Mouse (Mus musculus): ENCODE measurements around the gene Nelfb. TPM values are rescaled to one million over a fixed set of nuclear protein-coding genes. Genes with fewer than 3 reads are reported as not detected.
A peak's percentile ranks its signal among the peaks of the same experiment; 100 is the strongest.

The Nelfb gene
- polyA plus RNA-seq, 1 experiment from 2014 or later, result 74.4 TPM

DNA sequence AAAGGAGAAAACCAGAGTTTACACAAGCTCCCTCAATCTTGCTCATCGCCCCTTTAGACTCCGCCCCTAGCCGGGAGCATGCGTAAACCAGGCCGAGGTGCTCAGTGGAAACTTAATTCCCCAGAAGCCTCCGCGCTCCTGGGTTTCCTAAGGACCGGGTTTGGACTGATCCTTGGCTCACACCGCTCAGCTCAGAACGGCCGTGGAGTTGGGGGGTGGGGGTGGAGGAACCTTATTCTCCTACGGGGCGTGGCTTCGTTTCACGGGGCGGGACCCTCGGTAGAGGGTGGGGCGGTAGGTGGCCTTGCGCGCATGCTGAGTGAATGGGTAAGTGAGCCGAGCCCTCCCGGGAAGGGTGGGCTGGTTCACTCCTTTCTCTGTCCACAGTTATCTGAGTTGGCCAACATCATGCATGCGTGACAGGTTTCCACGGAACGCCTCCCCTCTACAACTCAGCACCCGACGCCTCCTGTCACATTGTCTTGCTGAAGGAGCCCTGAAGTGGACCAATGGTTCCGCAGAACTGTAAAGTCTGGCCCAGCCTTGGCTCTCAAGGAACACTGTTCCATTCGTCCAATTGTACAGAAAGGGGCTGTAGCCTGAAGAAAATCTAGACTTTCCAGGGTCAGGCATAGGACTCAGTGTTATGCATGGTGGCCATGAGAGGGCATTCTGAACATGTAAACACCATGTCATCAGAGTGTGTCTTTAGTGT is 29.6 kb upstream of the Nelfb start:
- H3K4me3 ChIP-seq, result peak overlapping the region; percentile 60
- WGBS, result 1% methylated on average over 29 of the region's 29 CpGs
- H3K9ac ChIP-seq, result peak overlapping the region; percentile 15; the same call in 1 of the 2 replicates
- H3K27ac ChIP-seq (ENCODE audit: poor library complexity, severe bottlenecking), result no peak overlapping the region
- peaks cover 46% of the 10 kb centered on the region for H3K27me3 ChIP-seq (replicated peaks)
- ATAC-seq (ENCODE audit: insufficient number of reproducible peaks, low FRiP score), result peak; percentile 66
- H3K9me3 ChIP-seq (replicated peaks), result no peaks in the 10 kb centered on the region
- 0 out of 2 replicates have a peak, but pooled peaks cover 7% of the 10 kb centered on the region for H3K36me3 ChIP-seq
- H3K4me1 ChIP-seq (replicated peaks), result peaks cover 25% of the 10 kb centered on the region
- peak overlapping the region; percentile 95 for H3K4me2 ChIP-seq

DNA sequence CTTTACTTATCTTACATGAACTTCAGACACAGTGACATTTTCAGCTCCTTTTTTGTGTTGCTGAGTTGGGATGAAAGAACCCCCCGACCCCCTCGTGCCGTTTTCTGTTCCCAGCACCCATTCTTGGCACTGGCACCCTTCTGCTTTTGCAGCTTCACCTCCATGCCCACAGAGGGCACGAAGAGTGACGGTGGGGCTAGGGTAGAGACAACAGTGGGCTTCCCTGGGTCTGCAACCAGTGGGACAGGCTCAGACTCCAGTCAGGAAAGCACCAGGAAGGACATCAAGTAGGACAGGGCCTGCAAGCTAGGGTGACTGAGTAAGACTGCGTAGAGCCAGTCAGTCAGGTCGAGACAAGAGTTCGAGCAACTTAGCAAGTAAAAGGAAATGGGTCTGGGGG is 29.0 kb upstream of the Nelfb start:
- peaks cover 25% of the 10 kb centered on the region for H3K4me1 ChIP-seq (replicated peaks)
- ATAC-seq (ENCODE audit: insufficient number of reproducible peaks, low FRiP score), result no peak
- WGBS, result 54% methylated on average over 8 of the region's 8 CpGs
- peak overlapping the region; percentile 60 for H3K4me3 ChIP-seq
- H3K4me2 ChIP-seq, result peak overlapping the region; percentile 95
- H3K27ac ChIP-seq (ENCODE audit: poor library complexity, severe bottlenecking), result no peak overlapping the region
- H3K36me3 ChIP-seq, result 0 out of 2 replicates have a peak, but pooled peaks cover 2% of the 10 kb centered on the region
- peaks cover 50% of the 10 kb centered on the region for H3K27me3 ChIP-seq (replicated peaks)
- H3K9ac ChIP-seq, result peak overlapping the region; percentile 15; the same call in 1 of the 2 replicates
- no peaks in the 10 kb centered on the region for H3K9me3 ChIP-seq (replicated peaks)

DNA sequence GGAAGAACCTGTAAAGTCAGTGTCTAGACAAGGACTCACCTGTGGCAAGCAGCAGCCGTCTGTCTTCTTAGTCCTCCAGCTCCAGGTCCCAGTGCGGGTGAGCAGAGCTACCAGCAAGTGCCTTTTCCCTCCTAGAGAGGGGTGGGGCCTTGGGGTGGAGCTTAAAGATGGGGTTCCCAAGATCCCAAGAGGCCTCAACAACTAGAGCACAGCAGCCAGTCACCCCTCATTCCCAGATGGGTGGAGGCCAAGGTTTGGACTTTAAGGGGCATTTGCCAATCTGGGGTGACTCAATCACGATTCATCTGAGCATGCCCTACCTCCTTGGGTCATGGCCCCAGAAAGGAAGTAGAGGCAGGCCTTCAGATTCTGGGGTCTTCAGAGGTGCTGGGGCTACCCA is 28.5 kb upstream of the Nelfb start:
- no peak overlapping the region for H3K4me2 ChIP-seq
- 80% methylated on average over 3 of the region's 3 CpGs for WGBS
- H3K36me3 ChIP-seq, result no peaks in the 10 kb centered on the region
- no peak for ATAC-seq (ENCODE audit: insufficient number of reproducible peaks, low FRiP score)
- peaks cover 25% of the 10 kb centered on the region for H3K4me1 ChIP-seq (replicated peaks)
- no peak overlapping the region for H3K4me3 ChIP-seq
- H3K9ac ChIP-seq, result no peak overlapping the region
- peaks cover 56% of the 10 kb centered on the region for H3K27me3 ChIP-seq (replicated peaks)
- no peaks in the 10 kb centered on the region for H3K9me3 ChIP-seq (replicated peaks)
- no peak overlapping the region for H3K27ac ChIP-seq (ENCODE audit: poor library complexity, severe bottlenecking)

DNA sequence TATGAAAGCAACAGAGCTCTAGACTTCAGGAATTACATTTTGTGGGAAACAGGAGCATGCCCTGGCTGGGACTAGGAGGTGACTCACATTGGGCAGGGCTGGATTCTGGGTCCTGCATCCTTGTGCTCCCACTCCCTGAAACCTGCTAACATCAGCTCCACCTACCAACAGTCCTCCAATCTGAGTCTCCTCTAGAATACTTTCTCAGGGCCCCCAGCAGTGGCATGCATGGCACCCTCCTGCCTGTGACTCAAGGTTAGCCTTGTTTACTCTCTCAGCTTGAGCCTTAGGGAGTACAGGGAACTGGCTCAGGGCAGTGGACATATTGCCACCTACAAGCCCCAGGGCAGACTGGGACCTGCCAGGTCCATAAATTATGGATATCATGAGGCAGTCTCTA is 26.8 kb upstream of the Nelfb start:
- peaks cover 25% of the 10 kb centered on the region for H3K4me1 ChIP-seq (replicated peaks)
- H3K9ac ChIP-seq, result no peak overlapping the region
- H3K27me3 ChIP-seq (replicated peaks), result peaks cover 62% of the 10 kb centered on the region
- no peaks in the 10 kb centered on the region for H3K36me3 ChIP-seq
- ATAC-seq (ENCODE audit: insufficient number of reproducible peaks, low FRiP score), result no peak
- no peak overlapping the region for H3K4me3 ChIP-seq
- H3K27ac ChIP-seq (ENCODE audit: poor library complexity, severe bottlenecking), result no peak overlapping the region
- no peak overlapping the region for H3K4me2 ChIP-seq
- no peaks in the 10 kb centered on the region for H3K9me3 ChIP-seq (replicated peaks)

DNA sequence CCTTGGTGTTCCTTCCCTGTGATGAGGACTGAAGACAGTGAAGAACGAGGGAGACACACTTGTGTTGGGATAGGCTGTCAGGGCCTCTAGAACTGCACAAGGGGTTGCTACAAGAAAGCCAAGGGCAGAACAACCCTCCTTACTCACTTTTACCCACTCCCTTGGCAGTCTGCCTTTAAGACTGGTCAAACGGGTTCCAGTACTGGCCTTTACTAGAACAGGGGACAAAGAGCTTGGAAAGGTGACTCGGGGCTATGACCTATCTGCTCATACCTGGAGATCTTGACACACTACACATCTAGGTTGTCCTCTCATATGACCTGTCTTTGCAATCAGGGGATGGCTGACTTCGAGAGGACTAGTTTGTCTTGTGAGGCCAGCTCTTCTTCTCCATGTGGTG is 26.2 kb upstream of the Nelfb start:
- peaks cover 21% of the 10 kb centered on the region for H3K4me1 ChIP-seq (replicated peaks)
- H3K9me3 ChIP-seq (replicated peaks), result no peaks in the 10 kb centered on the region
- no peaks in the 10 kb centered on the region for H3K36me3 ChIP-seq
- H3K4me2 ChIP-seq, result no peak overlapping the region
- 54% methylated on average over 4 of the region's 4 CpGs for WGBS
- ATAC-seq (ENCODE audit: insufficient number of reproducible peaks, low FRiP score), result no peak
- H3K27ac ChIP-seq (ENCODE audit: poor library complexity, severe bottlenecking), result no peak overlapping the region
- H3K27me3 ChIP-seq (replicated peaks), result peaks cover 62% of the 10 kb centered on the region
- H3K4me3 ChIP-seq, result no peak overlapping the region
- H3K9ac ChIP-seq, result no peak overlapping the region

DNA sequence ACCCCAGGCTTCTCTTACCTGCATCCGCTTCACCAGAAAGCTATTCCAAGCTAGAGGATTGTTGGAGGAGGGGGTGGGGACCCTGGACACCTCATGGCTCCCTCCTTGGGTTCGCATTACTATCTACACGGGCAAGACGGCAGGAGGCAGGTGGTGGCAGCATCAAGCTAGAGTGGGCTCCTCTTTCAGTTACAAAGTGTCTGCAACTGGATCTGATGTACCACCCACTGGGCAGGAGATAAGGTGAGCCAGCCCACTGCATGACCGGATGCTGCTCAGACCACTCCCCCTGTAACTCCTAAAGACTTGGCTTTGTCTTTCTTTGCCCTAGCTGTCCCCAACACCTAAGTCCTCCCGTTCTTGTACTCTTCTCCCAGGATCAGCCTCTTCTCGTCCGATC is 25.3 kb upstream of the Nelfb start, which contains the start of gene Rnf224:
Gene Rnf224, minus strand, starts transcription at position 174 of the 400 bp plus-strand sequence.
- no peaks in the 10 kb centered on the region for H3K9me3 ChIP-seq (replicated peaks)
- no peak within 1 kb of the TSS for H3K9ac ChIP-seq
- ATAC-seq (ENCODE audit: insufficient number of reproducible peaks, low FRiP score), result no peak
- WGBS, result 23% methylated on average over 8 of the region's 8 CpGs
- peaks cover 13% of the 10 kb centered on the region for H3K4me1 ChIP-seq (replicated peaks)
- peaks cover 63% of the 10 kb centered on the region for H3K27me3 ChIP-seq (replicated peaks)
- H3K4me3 ChIP-seq, result no peak within 1 kb of the TSS
- H3K4me2 ChIP-seq, result peak within 1 kb of the TSS; percentile 2; the same call in 1 of the 2 replicates
- no peak within 1 kb of the TSS for H3K27ac ChIP-seq (ENCODE audit: poor library complexity, severe bottlenecking)
- H3K36me3 ChIP-seq, result no peaks in the 10 kb centered on the region

DNA sequence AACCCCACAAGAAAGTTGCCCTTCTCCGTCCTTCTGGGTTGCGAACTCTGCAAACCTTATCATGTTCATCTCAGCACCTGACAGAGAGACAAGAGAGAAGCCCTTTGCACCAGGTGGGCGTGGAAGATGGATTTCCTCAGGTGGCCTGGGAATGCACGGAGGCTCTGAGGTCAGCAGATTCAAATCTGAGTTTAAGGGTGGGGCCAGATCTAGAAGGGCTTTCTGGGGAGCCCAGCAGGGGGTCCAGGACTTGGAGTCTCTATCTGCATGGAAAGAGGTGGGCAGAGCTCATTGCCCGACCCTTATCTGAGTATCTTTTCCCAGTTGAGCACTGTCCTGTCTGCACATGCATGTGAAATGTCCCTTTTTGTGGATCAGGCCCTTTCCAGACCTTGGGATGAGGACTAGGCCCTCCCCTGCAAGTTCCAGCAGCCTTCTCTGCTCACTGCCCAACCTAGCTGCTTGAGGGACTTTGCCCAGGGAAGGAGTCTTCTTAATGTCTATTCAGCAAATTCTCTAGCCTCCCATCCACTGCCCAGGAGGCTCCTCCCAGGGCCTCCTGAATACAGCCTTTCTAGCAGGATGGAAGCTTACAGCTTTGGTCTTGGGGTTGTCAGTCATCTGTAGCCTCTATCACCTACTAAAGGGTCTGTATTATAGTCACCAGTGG is 23.4 kb upstream of the Nelfb start:
- Histone ChIP-seq H3K4me3 (no peak overlapping the region), H3K9ac (no peak overlapping the region), H3K4me2 (no peak overlapping the region), H3K36me3 (no peaks in the 10 kb centered on the region), H3K27me3 (replicated peaks) (peaks cover 75% of the 10 kb centered on the region), H3K9me3 (replicated peaks) (no peaks in the 10 kb centered on the region), H3K4me1 (replicated peaks) (no peaks in the 10 kb centered on the region), H3K27ac (ENCODE audit: poor library complexity, severe bottlenecking) (no peak overlapping the region)
- WGBS, result 58% methylated on average over 5 of the region's 5 CpGs
- ATAC-seq (ENCODE audit: insufficient number of reproducible peaks, low FRiP score), result no peak

DNA sequence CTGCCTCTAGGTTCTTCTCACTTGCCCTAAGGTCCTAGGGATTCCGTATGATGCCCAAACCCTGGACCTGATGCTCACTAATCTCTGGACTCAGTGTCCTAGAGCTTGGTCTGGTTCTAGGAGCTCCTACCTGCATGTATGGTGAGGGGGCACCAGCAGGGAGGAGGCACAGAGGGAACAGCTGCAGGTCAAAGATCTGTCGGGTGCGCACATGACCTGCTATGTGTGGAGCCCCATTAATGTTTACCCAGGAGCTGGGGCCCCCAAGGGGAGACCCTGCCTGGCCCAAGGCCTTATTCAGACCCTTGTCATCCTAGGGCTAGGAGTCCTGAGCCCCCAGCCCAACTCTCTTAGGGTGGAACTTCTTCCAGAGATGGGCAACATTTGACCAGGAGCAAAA is 22.8 kb upstream of the Nelfb start, which contains the start of gene Slc34a3:
Gene Slc34a3, minus strand, starts transcription at position 315 of the 400 bp plus-strand sequence.
- WGBS, result 80% methylated on average over 3 of the region's 3 CpGs
- peaks cover 71% of the 10 kb centered on the region for H3K27me3 ChIP-seq (replicated peaks)
- H3K4me1 ChIP-seq (replicated peaks), result no peaks in the 10 kb centered on the region
- H3K4me2 ChIP-seq, result no peak within 1 kb of the TSS
- H3K36me3 ChIP-seq, result no peaks in the 10 kb centered on the region
- no peaks in the 10 kb centered on the region for H3K9me3 ChIP-seq (replicated peaks)
- no peak within 1 kb of the TSS for H3K27ac ChIP-seq (ENCODE audit: poor library complexity, severe bottlenecking)
- ATAC-seq (ENCODE audit: insufficient number of reproducible peaks, low FRiP score), result no peak
- H3K9ac ChIP-seq, result no peak within 1 kb of the TSS
- H3K4me3 ChIP-seq, result no peak within 1 kb of the TSS

DNA sequence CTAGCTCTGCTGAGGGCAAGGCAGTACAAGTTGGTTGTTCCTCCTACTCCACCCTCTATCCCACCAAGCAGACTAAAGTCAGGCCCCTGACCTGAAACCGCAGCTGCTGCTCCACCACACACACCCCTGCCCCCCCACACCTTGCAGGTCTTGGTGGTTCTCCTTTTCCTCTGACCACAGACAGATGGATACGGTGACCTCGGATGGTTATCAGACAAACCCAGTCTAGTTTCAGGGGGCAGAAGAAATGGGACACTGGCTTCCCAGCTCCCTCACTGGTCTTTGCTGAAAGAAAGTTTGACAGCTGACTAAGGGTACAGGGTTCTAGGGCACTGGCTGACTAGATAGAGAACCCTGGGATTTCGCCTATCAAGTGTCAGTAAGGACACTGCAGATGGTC is 22.1 kb upstream of the Nelfb start:
- no peak for ATAC-seq (ENCODE audit: insufficient number of reproducible peaks, low FRiP score)
- 70% methylated on average over 4 of the region's 4 CpGs for WGBS
- H3K27me3 ChIP-seq (replicated peaks), result peaks cover 67% of the 10 kb centered on the region
- no peaks in the 10 kb centered on the region for H3K36me3 ChIP-seq
- no peaks in the 10 kb centered on the region for H3K9me3 ChIP-seq (replicated peaks)
- no peak overlapping the region for H3K4me3 ChIP-seq
- H3K9ac ChIP-seq, result no peak overlapping the region
- H3K27ac ChIP-seq (ENCODE audit: poor library complexity, severe bottlenecking), result no peak overlapping the region
- 0 out of 2 replicates have a peak, but pooled peaks cover 2% of the 10 kb centered on the region for H3K4me1 ChIP-seq (replicated peaks)
- H3K4me2 ChIP-seq, result no peak overlapping the region

DNA sequence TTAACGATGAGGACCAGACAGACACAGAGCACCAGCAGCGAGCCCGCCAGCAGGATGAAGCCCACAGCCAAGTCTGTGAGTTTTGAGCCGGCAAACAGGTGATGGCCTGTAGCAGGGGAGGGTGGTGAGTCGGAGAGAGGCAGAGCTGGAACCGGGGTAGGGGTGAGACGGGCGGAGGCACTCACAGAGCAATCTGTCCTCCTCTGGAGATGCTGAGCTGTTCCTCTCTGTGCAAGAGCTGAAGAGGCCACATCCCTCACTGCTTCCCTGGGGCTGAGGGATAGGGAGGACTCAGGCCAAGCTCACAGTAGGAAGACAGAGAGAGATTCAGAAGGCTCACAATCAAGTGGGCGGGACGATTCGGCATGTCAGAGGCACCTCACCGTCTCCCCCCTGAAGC is 19.7 kb upstream of the Nelfb start:
- Histone ChIP-seq H3K27me3 (replicated peaks) (peaks cover 64% of the 10 kb centered on the region), H3K9ac (no peak overlapping the region)
- WGBS, result 46% methylated on average over 12 of the region's 12 CpGs

DNA sequence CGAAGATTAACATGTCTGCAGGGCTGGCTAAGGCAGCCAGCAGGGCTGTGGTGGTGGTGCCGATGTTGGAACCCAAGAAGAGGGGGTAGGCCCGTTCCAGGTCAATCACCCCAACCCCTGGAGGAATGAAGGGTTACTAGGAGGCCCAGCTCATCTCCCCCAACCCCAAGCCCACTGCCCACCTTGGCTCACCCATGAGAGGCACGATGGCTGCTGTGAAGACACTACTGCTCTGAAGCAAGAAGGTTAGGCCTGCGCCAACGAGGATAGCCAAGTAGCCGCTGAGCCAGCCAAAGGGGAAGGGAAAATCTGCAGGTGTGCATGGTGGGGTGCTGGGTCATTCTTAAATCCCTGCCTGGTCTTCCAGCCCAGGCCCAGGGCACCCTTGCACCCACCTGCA is 19.3 kb upstream of the Nelfb start:
- 78% methylated on average over 7 of the region's 7 CpGs for WGBS
- ATAC-seq (ENCODE audit: insufficient number of reproducible peaks, low FRiP score), result no peak
- no peaks in the 10 kb centered on the region for H3K36me3 ChIP-seq
- peaks cover 60% of the 10 kb centered on the region for H3K27me3 ChIP-seq (replicated peaks)
- peaks cover 10% of the 10 kb centered on the region for H3K4me1 ChIP-seq (replicated peaks)
- H3K9me3 ChIP-seq (replicated peaks), result no peaks in the 10 kb centered on the region
- H3K4me3 ChIP-seq, result no peak overlapping the region
- no peak overlapping the region for H3K27ac ChIP-seq (ENCODE audit: poor library complexity, severe bottlenecking)
- no peak overlapping the region for H3K4me2 ChIP-seq
- no peak overlapping the region for H3K9ac ChIP-seq

More for the DNA sequence above, 19.7 kb upstream of the Nelfb start:
- Histone ChIP-seq H3K4me2 (no peak overlapping the region), H3K4me3 (no peak overlapping the region), H3K36me3 (no peaks in the 10 kb centered on the region), H3K4me1 (replicated peaks) (0 out of 2 replicates have a peak, but pooled peaks cover 6% of the 10 kb centered on the region), H3K27ac (ENCODE audit: poor library complexity, severe bottlenecking) (no peak overlapping the region), H3K9me3 (replicated peaks) (no peaks in the 10 kb centered on the region)
- no peak for ATAC-seq (ENCODE audit: insufficient number of reproducible peaks, low FRiP score)

All from heart, embryonic 12.5 days (tissue).